Mouse (Mus musculus) erythroblast, embryonic 14.5 days (primary cell): Measurements from ENCODE around the gene Gsdma2.

Source experiments
- GATA1 ChIP-seq: IDR thresholded peaks from 2 replicates; pipeline ENCODE4 v1.6.1; 2012; ENCODE audit warnings: low read length, inconsistent platforms, mixed read lengths
- TAL1 ChIP-seq: IDR thresholded peaks from 3 replicates; pipeline ENCODE4 v1.6.1; 2012; ENCODE audit warnings: low read length, inconsistent platforms, mixed read lengths

DNA sequence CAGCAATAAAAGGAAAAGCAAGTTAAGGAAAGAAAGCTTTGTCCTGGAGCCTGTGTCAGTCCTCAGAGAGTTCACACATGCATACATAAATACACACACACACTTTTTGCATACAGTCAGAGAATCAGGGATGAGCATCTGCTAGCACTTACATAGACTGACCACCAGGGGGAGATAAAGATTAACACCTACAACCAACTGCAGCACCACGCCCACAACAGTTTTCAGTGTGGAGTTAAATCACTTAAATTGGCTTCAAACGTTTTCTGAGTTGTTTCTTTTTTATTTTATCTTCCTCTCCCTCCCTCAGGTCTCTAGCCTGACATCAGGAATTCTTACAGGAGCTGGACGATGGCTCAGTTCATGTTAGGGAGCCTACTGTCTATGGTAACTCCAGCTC is 39.8 kb upstream of the Gsdma2 start:
- no peak for TF ChIP-seq GATA1
- no peak for TF ChIP-seq TAL1
